Mouse (Mus musculus): Measurements from ENCODE around the gene Mcam. TPM values are rescaled to one million over a fixed set of nuclear protein-coding genes. Genes with fewer than 3 reads are reported as not detected.

Gene Mcam
- polyA plus RNA-seq, 2 experiments, result 3.1 to 6.2 TPM

- no peaks in the 10 kb centered on the region for H3K9me3 ChIP-seq (ENCODE audit: control insufficient read depth, low read length)
- no peak overlapping the region for H3K27ac ChIP-seq
Measured at GRCm38 (mm10) chr9:44105781-44106180, 28.5 kb upstream of the Mcam start.

DNA sequence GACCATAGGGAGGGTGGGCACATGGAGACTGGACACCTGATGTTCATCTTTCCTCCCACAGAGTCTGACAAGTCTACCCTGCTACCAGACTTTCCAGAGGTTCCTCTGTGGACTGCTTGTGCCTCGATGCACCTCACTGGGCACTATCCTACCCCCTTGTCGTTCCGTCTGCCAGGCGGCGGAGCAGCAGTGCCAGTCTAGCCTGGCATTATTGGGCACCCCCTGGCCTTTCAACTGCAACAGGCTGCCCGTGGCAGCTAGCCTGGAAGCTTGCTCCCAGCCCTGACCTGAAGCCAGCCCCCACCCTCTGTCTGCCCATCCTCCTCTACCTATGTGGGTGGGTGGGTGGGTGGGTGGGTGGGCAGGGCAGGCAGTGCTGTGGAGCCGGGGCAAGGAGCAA is 28.1 kb upstream of the Mcam start:
- Histone ChIP-seq H3K27ac (no peak overlapping the region), H3K9me3 (ENCODE audit: control insufficient read depth, low read length) (no peaks in the 10 kb centered on the region), H3K27me3 (ENCODE audit: control insufficient read depth, insufficient read depth, low read length) (no peaks in the 10 kb centered on the region), H3K4me2 (ENCODE audit: low read depth) (no peak overlapping the region), H3K9ac (replicated peaks) (no peak overlapping the region), H3K4me3 (ENCODE audit: insufficient read depth in 1 of 2, low read depth in 2 of 2, low read length in 2 of 2) (no peak overlapping the region), H3K4me1 (replicated peaks; ENCODE audit: control insufficient read depth in 2 of 2, insufficient read depth in 2 of 2, low read length in 1 of 2) (peaks cover 0 to 13% of the 10 kb centered on the region in 2 experiments), H3K36me3 (replicated peaks; ENCODE audit: control insufficient read depth, insufficient read depth, low read depth) (peaks cover 14% of the 10 kb centered on the region)
- ATAC-seq (ENCODE audit: insufficient read depth), result no peak
- no peak for DNase-seq (ENCODE audit: low read depth in 3 of 3, low spot score in 3 of 3)
- no peak for TF ChIP-seq EP300 (IDR thresholded peaks at IDR 0.05; ENCODE audit: low read depth)
- no peak for TF ChIP-seq CTCF (IDR thresholded peaks at IDR 0.05; ENCODE audit: low read depth)
- WGBS (ENCODE audit: insufficient replicate concordance), result 89% methylated on average over 7 of the region's 7 CpGs

More at GRCm38 (mm10) chr9:44105781-44106180, 28.5 kb upstream of the Mcam start:
- ATAC-seq (ENCODE audit: insufficient read depth), result no peak
- TF ChIP-seq EP300 (IDR thresholded peaks at IDR 0.05; ENCODE audit: low read depth) (no peak), CTCF (IDR thresholded peaks at IDR 0.05; ENCODE audit: low read depth) (no peak)
- Histone ChIP-seq H3K9ac (replicated peaks) (no peak overlapping the region), H3K4me3 (ENCODE audit: insufficient read depth in 1 of 2, low read depth in 2 of 2, low read length in 2 of 2) (no peak overlapping the region), H3K4me2 (ENCODE audit: low read depth) (no peak overlapping the region), H3K27me3 (ENCODE audit: control insufficient read depth, insufficient read depth, low read length) (no peaks in the 10 kb centered on the region), H3K36me3 (replicated peaks; ENCODE audit: control insufficient read depth, insufficient read depth, low read depth) (peaks cover 14% of the 10 kb centered on the region), H3K4me1 (replicated peaks; ENCODE audit: control insufficient read depth in 2 of 2, insufficient read depth in 2 of 2, low read length in 1 of 2) (peaks cover 0 to 13% of the 10 kb centered on the region in 2 experiments)
- 80% methylated on average over 10 of the region's 10 CpGs for WGBS (ENCODE audit: insufficient replicate concordance)
- DNase-seq (ENCODE audit: low read depth in 3 of 3, low spot score in 3 of 3), result no peak

DNA sequence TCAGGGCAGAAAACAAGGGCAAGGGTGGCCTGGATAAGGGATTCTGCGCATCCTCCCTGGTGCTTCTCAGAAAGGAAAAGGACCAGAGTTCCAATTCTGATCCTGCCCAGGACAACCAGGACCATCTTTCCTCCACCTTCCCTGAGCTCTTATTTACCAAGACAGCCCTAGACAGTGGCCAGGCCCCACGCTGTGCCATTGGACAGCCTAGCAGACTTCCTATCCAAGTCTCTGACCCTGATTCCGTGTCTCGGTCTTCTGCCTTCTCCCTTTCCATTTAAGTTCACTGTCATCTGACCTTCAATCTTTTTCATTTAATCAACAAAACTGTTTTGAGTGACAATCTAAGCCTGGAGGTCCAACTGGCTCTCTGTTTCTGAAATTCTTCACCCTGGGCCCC is 27.7 kb upstream of the Mcam start:
- H3K36me3 ChIP-seq (replicated peaks; ENCODE audit: control insufficient read depth, insufficient read depth, low read depth), result peaks cover 14% of the 10 kb centered on the region
- TF ChIP-seq CTCF (IDR thresholded peaks at IDR 0.05; ENCODE audit: low read depth), result no peak
- no peak overlapping the region for H3K27ac ChIP-seq
- 76% methylated on average over 4 of the region's 4 CpGs for WGBS (ENCODE audit: insufficient replicate concordance)
- no peak for DNase-seq (ENCODE audit: low read depth in 3 of 3, low spot score in 3 of 3)
- H3K9ac ChIP-seq (replicated peaks), result no peak overlapping the region
- H3K9me3 ChIP-seq (ENCODE audit: control insufficient read depth, low read length), result no peaks in the 10 kb centered on the region
- no peak overlapping the region for H3K4me3 ChIP-seq (ENCODE audit: insufficient read depth in 1 of 2, low read depth in 2 of 2, low read length in 2 of 2)
- H3K4me1 ChIP-seq (replicated peaks; ENCODE audit: control insufficient read depth in 2 of 2, insufficient read depth in 2 of 2, low read length in 1 of 2), result peaks cover 0 to 13% of the 10 kb centered on the region in 2 experiments
- no peaks in the 10 kb centered on the region for H3K27me3 ChIP-seq (ENCODE audit: control insufficient read depth, insufficient read depth, low read length)
- H3K4me2 ChIP-seq (ENCODE audit: low read depth), result no peak overlapping the region
- ATAC-seq (ENCODE audit: insufficient read depth), result no peak

GRCm38 (mm10) chr9:44107110-44107509 is 27.2 kb upstream of the Mcam start, which contains the start of gene C1qtnf5:
Gene C1qtnf5 (plus strand): TSS chr9:44107245.
- Histone ChIP-seq H3K36me3 (replicated peaks; ENCODE audit: control insufficient read depth, insufficient read depth, low read depth) (peaks cover 14% of the 10 kb centered on the region), H3K9me3 (ENCODE audit: control insufficient read depth, low read length) (no peaks in the 10 kb centered on the region), H3K4me1 (replicated peaks; ENCODE audit: control insufficient read depth in 2 of 2, insufficient read depth in 2 of 2, low read length in 1 of 2) (peaks cover 0 to 13% of the 10 kb centered on the region in 2 experiments), H3K4me3 (ENCODE audit: insufficient read depth in 1 of 2, low read depth in 2 of 2, low read length in 2 of 2) (no peak within 1 kb of the TSS), H3K4me2 (ENCODE audit: low read depth) (no peak within 1 kb of the TSS), H3K9ac (replicated peaks) (no peak within 1 kb of the TSS), H3K27me3 (ENCODE audit: control insufficient read depth, insufficient read depth, low read length) (no peaks in the 10 kb centered on the region), H3K27ac (no peak within 1 kb of the TSS)
- TF ChIP-seq CTCF (IDR thresholded peaks at IDR 0.05; ENCODE audit: low read depth) (no peak), EP300 (IDR thresholded peaks at IDR 0.05; ENCODE audit: low read depth) (no peak)
- ATAC-seq (ENCODE audit: insufficient read depth) (no peak), DNase-seq (ENCODE audit: low read depth in 3 of 3, low spot score in 3 of 3) (no peak)
- WGBS (ENCODE audit: insufficient replicate concordance), result 84% methylated on average over 8 of the region's 8 CpGs

GRCm38 (mm10) chr9:44107557-44108179 is 26.6 kb upstream of the Mcam start:
- TF ChIP-seq EP300 (IDR thresholded peaks at IDR 0.05; ENCODE audit: low read depth), result no peak
- TF ChIP-seq CTCF (IDR thresholded peaks at IDR 0.05; ENCODE audit: low read depth), result peak; percentile 59
- WGBS (ENCODE audit: insufficient replicate concordance), result 70% methylated on average over 25 of the region's 25 CpGs
- no peak for DNase-seq (ENCODE audit: low read depth in 3 of 3, low spot score in 3 of 3)
- no peak overlapping the region for H3K27ac ChIP-seq
- H3K27me3 ChIP-seq (ENCODE audit: control insufficient read depth, insufficient read depth, low read length), result no peaks in the 10 kb centered on the region
- H3K4me3 ChIP-seq (ENCODE audit: insufficient read depth in 1 of 2, low read depth in 2 of 2, low read length in 2 of 2), result no peak overlapping the region
- no peak overlapping the region for H3K9ac ChIP-seq (replicated peaks)
- no peaks in the 10 kb centered on the region for H3K9me3 ChIP-seq (ENCODE audit: control insufficient read depth, low read length)
- H3K36me3 ChIP-seq (replicated peaks; ENCODE audit: control insufficient read depth, insufficient read depth, low read depth), result peaks cover 14% of the 10 kb centered on the region
- no peak overlapping the region for H3K4me2 ChIP-seq (ENCODE audit: low read depth)
- ATAC-seq (ENCODE audit: insufficient read depth), result no peak
- peaks cover 0 to 13% of the 10 kb centered on the region in 2 experiments for H3K4me1 ChIP-seq (replicated peaks; ENCODE audit: control insufficient read depth in 2 of 2, insufficient read depth in 2 of 2, low read length in 1 of 2)

Data from liver, embryonic 14.5 days (tissue).